Mouse (Mus musculus) MEL (cell line): Measurements from ENCODE around the gene Angptl6. TPM values are rescaled to one million over a fixed set of nuclear protein-coding genes. Genes with fewer than 3 reads are reported as not detected.
A peak's percentile ranks its signal among the peaks of the same experiment; 100 is the strongest.

Experiments used
- DNase-seq: peaks from one replicate; pipeline ENCODE4 v3.0.0; 2011; ENCODE audit warnings: low read depth, low spot score
- H3K27ac ChIP-seq: 2 replicates; pipeline ENCODE4 v1.5.1; 2012; ENCODE audit warnings: low read depth, mild to moderate bottlenecking, control low read depth, low read length, moderate library complexity; ENCODE audit not compliant: control insufficient read depth
- H3K27me3 ChIP-seq, 2 experiments: fragments of 150-350 bp in 1 of 2; sonication (generic) in 1 of 2; 2 replicates each; pipeline ENCODE4 v1.6.1; 2012; ENCODE audit warnings: low read length in 2 of 2, mild to moderate bottlenecking in 2 of 2, improper control_type of control experiment in 1 of 2, moderate library complexity in 1 of 2; ENCODE audit not compliant: insufficient read depth in 2 of 2, control insufficient read depth in 1 of 2
- H3K36me3 ChIP-seq, 2 experiments: 2 replicates each; pipeline ENCODE4 v1.6.1; 2012 to 2014; ENCODE audit warnings: low read length in 2 of 2, improper control_type of control experiment in 1 of 2, inconsistent platforms in 1 of 2, mild to moderate bottlenecking in 1 of 2; ENCODE audit not compliant: insufficient read depth in 2 of 2, control insufficient read depth in 1 of 2
- H3K4me1 ChIP-seq, 2 experiments: fragments of 150-350 bp in 1 of 2; sonication (generic) in 1 of 2; 2 replicates each; pipeline ENCODE4 v1.6.1; 2012; ENCODE audit warnings: low read length in 2 of 2, improper control_type of control experiment in 1 of 2, mild to moderate bottlenecking in 1 of 2; ENCODE audit not compliant: insufficient read depth in 2 of 2, control insufficient read depth in 1 of 2
- H3K4me3 ChIP-seq, 2 experiments: fragments of 150-350 bp in 1 of 2; sonication (generic) in 1 of 2; 2 replicates each; pipeline ENCODE4 v1.5.1; 2012; ENCODE audit warnings: low read depth in 2 of 2, low read length in 2 of 2, mild to moderate bottlenecking in 2 of 2, moderate library complexity in 2 of 2, control low read depth in 1 of 2, improper control_type of control experiment in 1 of 2; ENCODE audit not compliant: control insufficient read depth in 1 of 2, insufficient read depth in 1 of 2
- H3K79me2 ChIP-seq: 2 replicates; pipeline ENCODE4 v1.6.1; 2012; ENCODE audit warnings: mild to moderate bottlenecking, low read length, moderate library complexity; ENCODE audit not compliant: control insufficient read depth, poor library complexity, insufficient read depth
- H3K9ac ChIP-seq: 2 replicates; pipeline ENCODE4 v1.6.1; 2012; ENCODE audit warnings: low read depth, mild to moderate bottlenecking, control low read depth, low read length, moderate library complexity; ENCODE audit not compliant: control insufficient read depth, poor library complexity, severe bottlenecking
- H3K9me3 ChIP-seq: fragments of 150-350 bp; sonication (generic); replicated peaks from 2 replicates; pipeline ENCODE4 v1.6.1; 2012; ENCODE audit warnings: mild to moderate bottlenecking, low read length, improper control_type of control experiment, moderate library complexity; ENCODE audit not compliant: insufficient read depth
- CHD1 ChIP-seq: IDR thresholded peaks from 2 replicates; pipeline ENCODE4 v1.6.1; 2012; ENCODE audit warnings: low read depth, mild to moderate bottlenecking, inconsistent platforms, low read length, improper control_type of control experiment
- MEF2A ChIP-seq: IDR thresholded peaks from 2 replicates; pipeline ENCODE4 v1.6.1; 2014; ENCODE audit warnings: low read depth, mild to moderate bottlenecking, inconsistent platforms, low read length, improper control_type of control experiment; ENCODE audit not compliant: poor library complexity, insufficient replicate concordance, severe bottlenecking; ENCODE audit errors: extremely low read depth
- MYC ChIP-seq: IDR thresholded peaks from 2 replicates; pipeline ENCODE4 v1.6.1; 2011; ENCODE audit warnings: low read depth, mild to moderate bottlenecking, low read length, improper control_type of control experiment, moderate library complexity
- POLR2AphosphoS2 ChIP-seq: IDR thresholded peaks from 2 replicates; pipeline ENCODE4 v1.6.1; 2011; ENCODE audit warnings: low read length, improper control_type of control experiment
- POLR2AphosphoS5 ChIP-seq: IDR thresholded peaks from 2 replicates; pipeline ENCODE4 v1.6.1; 2012; ENCODE audit warnings: low read depth, borderline replicate concordance, mild to moderate bottlenecking, inconsistent platforms, low read length, moderate library complexity, mixed read lengths
- RAD21 ChIP-seq: IDR thresholded peaks from 2 replicates; pipeline ENCODE4 v1.6.1; 2011; ENCODE audit warnings: mild to moderate bottlenecking, low read depth, low read length, improper control_type of control experiment
- TAL1 ChIP-seq: IDR thresholded peaks from 2 replicates; pipeline ENCODE4 v1.6.1; 2012; ENCODE audit warnings: mild to moderate bottlenecking, inconsistent platforms, low read length, moderate library complexity, mixed read lengths
- UBTF ChIP-seq: IDR thresholded peaks from 2 replicates; pipeline ENCODE4 v1.6.1; 2012; ENCODE audit warnings: low read depth, mild to moderate bottlenecking, inconsistent platforms, low read length, improper control_type of control experiment, moderate library complexity, borderline replicate concordance; ENCODE audit not compliant: insufficient read depth
- USF2 ChIP-seq, 2 experiments: IDR thresholded peaks; 2 replicates each; pipeline ENCODE4 v1.6.1; 2011 to 2012; ENCODE audit warnings: improper control_type of control experiment in 2 of 2, low read length in 2 of 2, borderline replicate concordance in 1 of 2, inconsistent platforms in 1 of 2, low read depth in 1 of 2, mild to moderate bottlenecking in 1 of 2; ENCODE audit not compliant: insufficient read depth in 1 of 2
- ZC3H11A ChIP-seq: IDR thresholded peaks from 2 replicates; pipeline ENCODE4 v1.6.1; 2012; ENCODE audit warnings: low read depth, mild to moderate bottlenecking, inconsistent platforms, low read length, improper control_type of control experiment
- ZKSCAN1 ChIP-seq: IDR thresholded peaks from 2 replicates; pipeline ENCODE4 v1.6.1; 2012; ENCODE audit warnings: low read depth, mild to moderate bottlenecking, inconsistent platforms, low read length, improper control_type of control experiment, moderate library complexity
- ZNF384 ChIP-seq: IDR thresholded peaks from 2 replicates; pipeline ENCODE4 v1.6.1; 2012; ENCODE audit warnings: low read depth, mild to moderate bottlenecking, inconsistent platforms, low read length, improper control_type of control experiment
- polyA plus RNA-seq, 2 experiments: library from polyadenylated mRNA; stranded (reverse) in 1 of 2; unstranded in 1 of 2; fragments of >175 nt in 1 of 2; fragments of >200 nt in 1 of 2; gene quantifications; 2 replicates each; pipeline versions ENCODE4 v1.2.1 to v1.2.4; 2012; ENCODE audit warnings: low replicate concordance in 2 of 2, low read depth in 1 of 2; ENCODE audit not compliant: insufficient read length in 2 of 2, insufficient read depth in 1 of 2, missing spikeins in 1 of 2
- total RNA-seq: library from RNA; depleted of rRNA; stranded (reverse); fragments of 300-350 nt; gene quantifications from 2 replicates; pipeline ENCODE4 v1.2.3, GENCODE M21; 2012

Angptl6 gene
- total and polyA plus RNA-seq, 3 experiments: 10.9 to 22.6 TPM; not detected in 1

- Histone ChIP-seq H3K4me1 (peaks cover 2 to 36% of the 10 kb centered on the region in 2 experiments), H3K27ac (peak overlapping the region; percentile 13)
- TF ChIP-seq ZKSCAN1: no peak
- no peak for TF ChIP-seq ZNF384
- no peak for TF ChIP-seq MYC
- 0 out of 2 replicates have a peak, but pooled peaks have one; percentile 16 for TF ChIP-seq POLR2AphosphoS5
- no peak for TF ChIP-seq UBTF
- no peak for TF ChIP-seq ZC3H11A
- TF ChIP-seq POLR2AphosphoS2: no peak
- TF ChIP-seq, all 39 proteins: peak for 1
- Histone ChIP-seq H3K79me2 (peaks cover 50% of the 10 kb centered on the region), H3K9ac (peak overlapping the region; percentile 78; the same call in 1 of the 2 replicates), H3K9me3 (no peaks in the 10 kb centered on the region), H3K4me3 (no peak overlapping the region), H3K27me3 (no peaks in the 10 kb centered on the region), H3K36me3 (peaks cover 18 to 41% of the 10 kb centered on the region in 2 experiments)
- DNase-seq: peak; percentile 65
Measured at GRCm38 (mm10) chr9:20891339-20892103, 12.0 kb upstream of the Angptl6 start.

DNA sequence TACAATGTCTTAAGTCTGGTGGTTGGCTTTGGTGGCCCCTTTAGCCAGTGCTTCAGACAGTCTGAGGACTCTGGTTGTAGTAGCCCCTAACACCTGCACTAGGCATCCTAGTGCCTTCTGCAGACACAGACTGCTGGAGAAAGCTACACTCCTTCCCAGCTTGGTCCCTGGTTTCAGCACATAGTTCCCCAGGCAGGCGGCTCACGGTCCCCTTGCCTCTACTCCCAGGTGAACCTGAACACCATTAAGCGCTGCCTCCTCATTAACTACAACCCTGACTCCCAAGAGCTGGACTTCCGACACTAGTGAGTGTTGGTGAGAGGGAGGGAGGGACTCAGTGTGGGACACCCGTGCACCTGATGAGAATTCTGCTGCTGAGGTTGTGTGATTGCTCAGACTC is 10.9 kb upstream of the Angptl6 start:
- Histone ChIP-seq H3K9me3 (no peaks in the 10 kb centered on the region), H3K27ac (peak overlapping the region; percentile 82), H3K4me1 (peaks cover 2 to 33% of the 10 kb centered on the region in 2 experiments), H3K9ac (peak overlapping the region; percentile 78), H3K79me2 (peaks cover 40% of the 10 kb centered on the region), H3K27me3 (no peaks in the 10 kb centered on the region), H3K36me3 (peaks cover 15 to 34% of the 10 kb centered on the region in 2 experiments), H3K4me3 (peak overlapping the region; percentile 78 to 81; a peak in 3 of 4 replicates)
- DNase-seq: peak; percentile 50
- TF ChIP-seq MYC (no peak), POLR2AphosphoS5 (peak; percentile 91; the same call in 1 of the 2 replicates)

DNA sequence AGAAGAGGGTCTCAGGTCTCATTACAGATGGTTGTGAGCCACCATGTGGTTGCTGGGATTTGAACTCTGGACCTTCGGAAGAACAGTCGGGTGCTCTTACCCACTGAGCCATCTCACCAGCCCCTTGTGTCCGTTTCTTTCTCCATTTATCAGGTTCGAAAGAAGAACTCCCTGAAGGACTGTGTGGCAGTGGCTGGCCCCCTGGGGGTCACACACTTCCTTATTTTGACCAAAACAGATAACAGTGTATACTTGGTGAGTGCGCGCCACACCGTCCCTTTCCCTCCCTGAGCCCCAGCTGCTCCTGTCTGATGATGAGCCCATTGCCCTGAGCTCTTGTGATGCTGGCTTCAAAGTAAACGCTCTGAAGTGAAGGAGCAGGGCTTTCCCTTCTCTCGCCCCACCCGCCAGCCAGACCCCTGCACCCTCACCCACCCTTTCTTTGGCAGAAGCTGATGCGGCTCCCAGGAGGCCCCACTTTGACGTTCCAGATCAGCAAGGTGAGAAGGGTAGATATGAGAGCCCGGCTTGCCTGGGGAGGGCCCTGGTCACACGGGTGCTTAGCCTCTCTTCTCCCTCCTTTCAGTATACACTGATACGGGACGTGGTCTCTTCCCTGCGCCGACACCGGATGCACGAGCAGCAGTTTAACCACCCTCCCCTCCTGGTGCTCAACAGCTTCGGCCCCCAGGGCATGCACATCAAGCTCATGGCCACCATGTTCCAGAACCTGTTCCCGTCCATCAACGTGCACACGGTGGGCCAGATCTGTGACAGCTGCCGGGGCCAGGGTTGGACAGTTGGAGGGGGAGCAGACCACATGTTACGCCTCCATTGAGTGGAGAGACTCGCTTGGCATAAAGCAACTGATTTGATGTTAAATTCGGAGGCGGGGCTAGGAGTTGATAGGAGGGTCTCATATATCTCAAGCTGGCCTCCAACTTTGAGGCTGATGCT is 9.9 kb upstream of the Angptl6 start:
- no peaks in the 10 kb centered on the region for H3K9me3 ChIP-seq
- peak overlapping the region; percentile 82 for H3K27ac ChIP-seq
- TF ChIP-seq POLR2AphosphoS5 (no peak; the same call in 1 of the 2 replicates), TAL1 (peak; percentile 73), MEF2A (no peak), CHD1 (no peak), USF2 (IDR thresholded peaks at IDR 0.05; ENCODE audit: borderline replicate concordance in 1 of 2, insufficient read depth in 1 of 2, low read depth in 1 of 2, low read length in 2 of 2) (no peak), RAD21 (no peak)
- peak overlapping the region; percentile 78 for H3K9ac ChIP-seq
- no peaks in the 10 kb centered on the region for H3K27me3 ChIP-seq
- peaks cover 2 to 33% of the 10 kb centered on the region in 2 experiments for H3K4me1 ChIP-seq
- peaks cover 15 to 34% of the 10 kb centered on the region in 2 experiments for H3K36me3 ChIP-seq
- peak overlapping the region; percentile 78 to 81 for H3K4me3 ChIP-seq
- peaks cover 35% of the 10 kb centered on the region for H3K79me2 ChIP-seq
- peak; percentile 95 for DNase-seq
